ENCODE assay signal across 8 mouse cellular contexts in genomic region chr11:61146645-61147299, GRCm38 (mm10). TPM values are rescaled to one million over a fixed set of nuclear protein-coding genes. Genes with fewer than 3 reads are reported as not detected.
DNase-seq lines count a peak whose midpoint lies in the region; ATAC-seq and TF ChIP-seq lines count a peak whose summit lies in the region.

No protein-coding gene starts in this region.

- WGBS in embryonic facial prominence, embryonic 13.5 days: 16% methylated on average over 20 of the region's 20 CpGs
- WGBS in intestine, embryonic 14.5 days: 18% methylated on average over 20 of the region's 20 CpGs
- 14% methylated on average over 20 of the region's 20 CpGs for WGBS in lung, embryonic 15.5 days

- H3K4me1 ChIP-seq in G1E (ENCODE audit: insufficient read depth, low read depth, low read length): peaks cover 33% of the 10 kb centered on the region
- peaks cover 9% of the 10 kb centered on the region; the same call in 1 of the 2 replicates for H3K4me1 ChIP-seq in embryonic facial prominence, embryonic 13.5 days
- H3K4me1 ChIP-seq in intestine, embryonic 14.5 days (replicated peaks; ENCODE audit: control insufficient read depth, insufficient read depth, low read length): peaks cover 9% of the 10 kb centered on the region
- H3K4me1 ChIP-seq in lung, embryonic 15.5 days: peaks cover 12% of the 10 kb centered on the region

- peak; percentile 42 to 49 for DNase-seq in cerebellum, adult 18-20 months
- no peak for DNase-seq in cerebellum, adult 11 months
- no peak for DNase-seq in G1E (ENCODE audit: low spot score)
- DNase-seq in intestine, embryonic 14.5 days (ENCODE audit: low spot score): peak; percentile 81
- DNase-seq in splenic B cell, adult 2 months (ENCODE audit: low read depth, low spot score): peak; percentile 68
- DNase-seq in right cerebral cortex, postnatal 14 days: no peak

- no peak for ATAC-seq in G1E (ENCODE audit: extremely low read depth, insufficient number of reproducible peaks, low FRiP score, poor library complexity, severe bottlenecking)
- ATAC-seq in embryonic facial prominence, embryonic 13.5 days (ENCODE audit: insufficient number of reproducible peaks, insufficient read depth, low FRiP score, low TSS enrichment, low read depth): no peak
- peak; percentile 18; the same call in 1 of the 2 replicates for ATAC-seq in intestine, embryonic 14.5 days (replicated peaks; ENCODE audit: low FRiP score, low TSS enrichment, low read depth)
- ATAC-seq in lung, embryonic 15.5 days (ENCODE audit: borderline replicate concordance, extremely low read depth, low FRiP score, low TSS enrichment): no peak

- H3K4me2 ChIP-seq in embryonic facial prominence, embryonic 13.5 days: peak overlapping the region; percentile 83
- H3K4me2 ChIP-seq in intestine, embryonic 14.5 days (ENCODE audit: low read length): peak overlapping the region; percentile 62
- peak overlapping the region; percentile 75 for H3K4me2 ChIP-seq in lung, embryonic 15.5 days

- no peak overlapping the region for H3K4me3 ChIP-seq in G1E (ENCODE audit: low read depth, low read length)
- H3K4me3 ChIP-seq in embryonic facial prominence, embryonic 13.5 days: peak overlapping the region; percentile 43
- peak overlapping the region; percentile 21 for H3K4me3 ChIP-seq in intestine, embryonic 14.5 days (ENCODE audit: low read depth, low read length)
- H3K4me3 ChIP-seq in lung, embryonic 15.5 days: peak overlapping the region; percentile 38

- H3K9me3 ChIP-seq in G1E (replicated peaks): no peaks in the 10 kb centered on the region
- no peaks in the 10 kb centered on the region for H3K9me3 ChIP-seq in embryonic facial prominence, embryonic 13.5 days
- H3K9me3 ChIP-seq in intestine, embryonic 14.5 days (ENCODE audit: control insufficient read depth, low read length): no peaks in the 10 kb centered on the region
- H3K9me3 ChIP-seq in lung, embryonic 15.5 days: no peaks in the 10 kb centered on the region

- no peak overlapping the region for H3K27ac ChIP-seq in embryonic facial prominence, embryonic 13.5 days
- no peak overlapping the region for H3K27ac ChIP-seq in intestine, embryonic 14.5 days (ENCODE audit: low read depth)
- no peak overlapping the region for H3K27ac ChIP-seq in lung, embryonic 15.5 days

- peak overlapping the region; percentile 65 for H3K9ac ChIP-seq in embryonic facial prominence, embryonic 13.5 days
- 0 out of 2 replicates have a peak overlapping the region, but pooled peaks have one; percentile 36 for H3K9ac ChIP-seq in intestine, embryonic 14.5 days (ENCODE audit: low read length)
- H3K9ac ChIP-seq in lung, embryonic 15.5 days: 0 out of 2 replicates have a peak overlapping the region, but pooled peaks have one; percentile 22

- no peaks in the 10 kb centered on the region for H3K27me3 ChIP-seq in G1E (ENCODE audit: insufficient read depth, low read length)
- H3K27me3 ChIP-seq in embryonic facial prominence, embryonic 13.5 days: peaks cover 24% of the 10 kb centered on the region
- peaks cover 5% of the 10 kb centered on the region for H3K27me3 ChIP-seq in intestine, embryonic 14.5 days (replicated peaks; ENCODE audit: control insufficient read depth, insufficient read depth, low read length)
- peaks cover 24% of the 10 kb centered on the region for H3K27me3 ChIP-seq in lung, embryonic 15.5 days
- H3K27me3 ChIP-seq in splenic B cell, adult 2 months (ENCODE audit: control insufficient read depth, insufficient read depth, low read length, poor library complexity, severe bottlenecking): no peaks in the 10 kb centered on the region

- H3K36me3 ChIP-seq in G1E (replicated peaks): peaks cover 53% of the 10 kb centered on the region
- H3K36me3 ChIP-seq in embryonic facial prominence, embryonic 13.5 days: peaks cover 4% of the 10 kb centered on the region
- peaks cover 4% of the 10 kb centered on the region for H3K36me3 ChIP-seq in intestine, embryonic 14.5 days (ENCODE audit: control insufficient read depth, insufficient read depth, low read length)
- H3K36me3 ChIP-seq in lung, embryonic 15.5 days: no peaks in the 10 kb centered on the region; the same call in 1 of the 2 replicates
- H3K36me3 ChIP-seq in splenic B cell, adult 2 months (ENCODE audit: control insufficient read depth, insufficient read depth, low read length, poor library complexity, severe bottlenecking): peaks cover 2% of the 10 kb centered on the region

- TF ChIP-seq CTCF in G1E (IDR thresholded peaks at IDR 0.05; ENCODE audit: low read depth, low read length): peak; percentile 31; the same call in 1 of the 2 replicates

RNA-seq across cellular contexts. Expression of gene Tnfrsf13b, which starts 20.2 kb away (rescaled TPM):
- total RNA-seq in G1E (2014; fragmentation: Nextera tagmentation): 46.2 and 49.1 TPM in 2 replicates
- 53.7 and 60.5 TPM in 2 replicates for total RNA-seq in G1E (2017)
- 131 and 149 TPM in 2 replicates for polyA plus RNA-seq in G1E (2012)
- 2.0 and 2.1 TPM in 2 replicates for polyA plus RNA-seq in embryonic facial prominence, embryonic 13.5 days (2015; fragmentation: Nextera tagmentation; extraction: Ambion mirVana)
- polyA plus RNA-seq in intestine, embryonic 14.5 days (2014; fragmentation: Nextera tagmentation; extraction: Ambion mirVana): 2.3 and 3.1 TPM in 2 replicates
- polyA plus RNA-seq in lung, embryonic 15.5 days (2015; fragmentation: Nextera tagmentation; extraction: Ambion mirVana): 2.9 and 3.5 TPM in 2 replicates

RNA-seq across cellular contexts. Expression of gene Usp22, which starts 28.1 kb away (rescaled TPM):
- total RNA-seq in G1E (2014; fragmentation: Nextera tagmentation) (63.4 and 70.7 TPM in 2 replicates), G1E (2017) (34.7 and 52.1 TPM in 2 replicates)
- polyA plus RNA-seq in G1E (2012): 23.3 and 37.8 TPM in 2 replicates
- 146 and 156 TPM in 2 replicates for polyA plus RNA-seq in embryonic facial prominence, embryonic 13.5 days (2015; fragmentation: Nextera tagmentation; extraction: Ambion mirVana)
- 163 TPM in 2 replicates for polyA plus RNA-seq in intestine, embryonic 14.5 days (2014; fragmentation: Nextera tagmentation; extraction: Ambion mirVana)
- 109 and 113 TPM in 2 replicates for polyA plus RNA-seq in lung, embryonic 15.5 days (2015; fragmentation: Nextera tagmentation; extraction: Ambion mirVana)

Comparison
In these comparisons a context has a peak if more than half of its experiments do, and no peak if none do; other contexts are left out.
1. DNase-seq: peak in cerebellum, adult 18-20 months (2 of 2), intestine, embryonic 14.5 days (single experiment) and splenic B cell, adult 2 months (single experiment); none in cerebellum, adult 11 months (single experiment), G1E (single experiment) and right cerebral cortex, postnatal 14 days (single experiment).
2. RNA of gene Tnfrsf13b, which starts 20.2 kb away (polyA plus RNA-seq): 131 to 149 TPM in G1E; 2.9 to 3.5 TPM in lung, embryonic 15.5 days, 2.3 to 3.1 TPM in intestine, embryonic 14.5 days and 2.0 to 2.1 TPM in embryonic facial prominence, embryonic 13.5 days; every median in the first group is over 10 times any median in the second.
3. Peak in every context shown above with its lines, with median percentiles within 50 percentile points of each other: H3K4me2 ChIP-seq and H3K9ac ChIP-seq.